Mouse (Mus musculus): ENCODE data around the gene Kit.

The Kit gene

GRCm38 (mm10) chr5:75574852-75575566 lies at the start of gene Kit:
Gene Kit, plus strand, starts transcription at chr5:75574916.
- peak; percentile 54 for DNase-seq (ENCODE audit: low spot score)

GRCm38 (mm10) chr5:75536156-75536555 lies 38.6 kb upstream of the Kit start:
- no peak for DNase-seq (ENCODE audit: low spot score)

- no peak for DNase-seq (ENCODE audit: low spot score)
Observed at GRCm38 (mm10) chr5:75537717-75538116, 37.0 kb upstream of the Kit start.

GRCm38 (mm10) chr5:75538458-75538857 lies 36.3 kb upstream of the Kit start:
- no peak for DNase-seq (ENCODE audit: low spot score)

GRCm38 (mm10) chr5:75539098-75539497 lies 35.6 kb upstream of the Kit start:
- no peak for DNase-seq (ENCODE audit: low spot score)

- DNase-seq (ENCODE audit: low spot score): no peak
Observed at GRCm38 (mm10) chr5:75543757-75544156, 31.0 kb upstream of the Kit start.

GRCm38 (mm10) chr5:75544472-75545264 lies 30.0 kb upstream of the Kit start:
- DNase-seq (ENCODE audit: low spot score): no peak

GRCm38 (mm10) chr5:75545265-75545643 lies 29.5 kb upstream of the Kit start:
- no peak for DNase-seq (ENCODE audit: low spot score)

- no peak for DNase-seq (ENCODE audit: low spot score)
Observed at GRCm38 (mm10) chr5:75553021-75553420, 21.7 kb upstream of the Kit start.

- DNase-seq (ENCODE audit: low spot score): no peak
Observed at GRCm38 (mm10) chr5:75557636-75558035, 17.1 kb upstream of the Kit start.

GRCm38 (mm10) chr5:75559291-75559690 lies 15.4 kb upstream of the Kit start:
- DNase-seq (ENCODE audit: low spot score): no peak

- no peak for DNase-seq (ENCODE audit: low spot score)
Observed at GRCm38 (mm10) chr5:75561231-75561630, 13.5 kb upstream of the Kit start.

- DNase-seq (ENCODE audit: low spot score): no peak
Observed at GRCm38 (mm10) chr5:75574151-75574851, 415 bp upstream of the Kit start.

GRCm38 (mm10) chr5:75575567-75576515 lies 1.1 kb downstream of the Kit start:
- peak; percentile 31 for DNase-seq (ENCODE audit: low spot score)

- peak; percentile 4 for DNase-seq (ENCODE audit: low spot score)
Observed at GRCm38 (mm10) chr5:75576741-75577140, 2.0 kb downstream of the Kit start.

GRCm38 (mm10) chr5:75578141-75578540 lies 3.4 kb downstream of the Kit start:
- peak; percentile 9 for DNase-seq (ENCODE audit: low spot score)

GRCm38 (mm10) chr5:75579244-75579643 lies 4.5 kb downstream of the Kit start:
- DNase-seq (ENCODE audit: low spot score): no peak

GRCm38 (mm10) chr5:75579646-75580268 lies 5.0 kb downstream of the Kit start:
- peak; percentile 11 for DNase-seq (ENCODE audit: low spot score)

GRCm38 (mm10) chr5:75581926-75582325 lies 7.2 kb downstream of the Kit start:
- no peak for DNase-seq (ENCODE audit: low spot score)

GRCm38 (mm10) chr5:75587781-75588180 lies 13.1 kb downstream of the Kit start:
- no peak for DNase-seq (ENCODE audit: low spot score)
